Mouse (Mus musculus): ENCODE results near the gene Olfr154. TPM values are rescaled to one million over a fixed set of nuclear protein-coding genes. Genes with fewer than 3 reads are reported as not detected.
"Not testable (repeated sequence)": the region's sequence is repeated elsewhere in the genome, so short reads cannot be mapped to it uniquely, and the experiment has no call there.

The Olfr154 gene
- total RNA-seq (2021), result not detected

DNA sequence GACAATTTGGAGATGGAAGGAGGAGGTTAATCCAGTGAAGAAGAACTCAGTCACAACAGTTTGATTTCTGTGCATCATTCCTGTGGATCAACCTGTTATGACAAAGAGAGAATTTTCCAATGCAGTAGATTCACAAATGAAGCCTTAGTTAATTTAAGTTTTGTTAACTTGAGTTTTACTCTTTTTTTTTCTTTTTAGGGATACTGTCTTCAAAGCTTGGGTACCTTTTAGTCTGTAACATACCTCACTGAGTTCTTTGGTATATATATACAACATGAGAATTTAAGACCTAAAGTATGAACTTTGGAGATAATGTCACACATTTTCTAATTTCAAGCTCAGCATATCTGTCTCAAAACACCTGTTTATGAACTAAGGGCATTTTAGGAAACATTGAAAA, at the start of gene Olfr154:
Olfr154 (minus strand) TSS at position 101 of the 400 bp plus-strand sequence.
- DNase-seq; intact Hi-C loops (cut with DNase I): not testable (repeated sequence)

DNA sequence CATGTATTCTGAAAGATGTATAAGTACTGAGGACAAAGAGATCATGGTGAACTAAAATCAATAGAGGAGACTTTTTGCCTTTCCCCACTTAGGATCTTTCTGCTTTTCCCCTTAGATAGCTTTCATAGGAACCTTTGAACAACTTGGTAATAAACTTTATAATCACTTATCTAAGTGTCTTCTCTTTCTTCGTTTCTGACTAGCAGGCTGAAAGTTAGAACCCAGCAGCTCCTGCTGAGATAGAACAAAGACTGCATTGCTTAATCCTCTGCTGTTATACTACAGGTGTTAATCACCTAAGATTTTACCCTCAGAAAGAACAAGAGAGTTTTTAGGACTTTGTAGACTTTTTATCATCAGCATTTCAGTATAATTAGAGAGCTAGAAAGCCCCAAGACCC, 46.9 kb upstream of the Olfr154 start:
- DNase-seq, result no peak

DNA sequence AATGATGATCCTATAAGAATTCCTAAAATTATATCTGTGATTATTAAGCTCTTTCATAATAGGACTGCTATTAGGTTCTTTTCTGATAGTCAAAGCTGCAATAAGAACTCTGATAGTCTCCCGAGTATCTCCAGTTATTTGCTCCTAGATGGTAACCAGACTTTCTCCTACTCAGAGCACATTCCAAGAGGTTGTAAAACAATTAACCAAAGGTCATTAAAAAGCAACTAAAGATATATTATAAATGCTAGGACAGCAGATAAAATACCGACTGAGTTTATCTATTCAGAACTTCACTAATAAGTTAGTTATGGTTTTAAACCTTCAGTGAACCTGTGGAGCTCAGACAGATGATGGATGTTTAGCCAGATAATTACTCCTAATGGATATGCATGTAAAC, 46.4 kb upstream of the Olfr154 start:
- intact Hi-C loops (cut with DNase I); DNase-seq: not testable (repeated sequence)

More for the DNA sequence above, 46.9 kb upstream of the Olfr154 start:
- intact Hi-C loops (cut with DNase I), result no loop called here

DNA sequence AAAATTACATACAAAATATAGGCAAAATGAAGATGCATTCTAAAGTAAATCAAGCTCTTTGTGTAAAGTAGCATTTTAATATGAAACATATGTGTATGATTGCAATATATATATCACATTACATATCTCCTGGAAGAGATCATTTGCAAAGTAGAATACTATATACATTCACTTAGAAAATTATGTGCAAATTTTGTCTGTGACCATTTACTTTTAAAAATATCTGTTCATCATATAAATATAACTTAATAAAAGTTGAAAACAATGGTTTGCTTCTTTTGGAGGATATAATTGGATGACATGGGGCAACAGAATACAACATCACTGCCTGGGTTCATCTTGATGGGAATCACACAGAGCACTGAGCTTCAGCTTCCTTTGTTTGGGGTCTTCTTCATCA, 24.9 kb upstream of the Olfr154 start, which contains the start of gene Olfr1008:
Olfr1008 (plus strand) TSS at position 301 of the 400 bp plus-strand sequence.
- intact Hi-C loops (cut with DNase I), result no loop called here

DNA sequence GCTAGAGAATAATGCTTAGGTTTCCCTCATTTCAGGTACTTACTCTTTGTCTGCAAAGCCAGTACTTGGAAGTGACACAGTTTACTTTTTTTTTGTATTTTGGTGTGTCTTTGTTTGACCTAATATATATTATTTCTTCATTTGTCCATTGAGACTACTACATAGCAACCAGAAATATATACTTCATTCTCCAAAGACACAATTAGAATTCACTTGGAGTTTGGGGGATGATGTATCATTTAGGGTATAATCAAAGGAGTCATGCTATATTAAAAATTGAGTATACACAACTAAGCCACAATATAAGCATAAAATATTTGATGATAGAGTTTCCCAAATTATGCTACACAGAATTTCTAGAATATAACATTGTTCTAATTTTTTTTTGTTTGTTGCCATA, 14.4 kb upstream of the Olfr154 start, which contains the start of gene Olfr1006:
Olfr1006 (minus strand) TSS at position 101 of the 400 bp plus-strand sequence.
- intact Hi-C loops (cut with DNase I), result no loop called here
- DNase-seq, result no peak

More for the DNA sequence above, 24.9 kb upstream of the Olfr154 start, which contains the start of gene Olfr1008:
- DNase-seq, result no peak

DNA sequence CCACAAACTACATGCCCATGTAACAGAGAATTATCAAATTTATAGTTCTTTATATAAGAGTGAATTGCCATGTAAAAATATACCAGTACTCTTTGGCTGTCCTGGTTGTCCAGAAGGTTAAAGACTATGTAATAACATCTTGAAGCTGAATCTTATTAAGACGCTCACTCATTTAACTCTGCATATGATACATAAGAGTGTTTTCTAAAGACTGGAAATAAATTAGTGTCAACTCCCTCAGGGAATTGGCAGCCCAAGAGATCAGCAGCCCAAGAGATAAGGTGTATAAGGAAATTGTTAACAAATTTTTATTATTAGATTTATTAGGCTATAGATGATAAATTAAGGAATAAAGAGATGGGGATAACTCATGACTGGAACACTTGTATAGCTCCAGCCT, 13.7 kb downstream of the Olfr154 start, which contains the start of gene Olfr1002:
Olfr1002 (minus strand) TSS at position 101 of the 400 bp plus-strand sequence.
- no peak for DNase-seq
- intact Hi-C loops (cut with DNase I), result no loop called here

Other genes starting within 250 kb of the Olfr154 start
- gene Olfr993, start 249.6 kb downstream of the Olfr154 start, total RNA-seq (2021), result not detected
- gene Olfr994, start 228.0 kb downstream of the Olfr154 start, total RNA-seq (2021), result not detected
- not detected for gene Olfr995, start 220.8 kb downstream of the Olfr154 start, total RNA-seq (2021)
- under 1 TPM; 0.24 to 0.38 TPM for gene 4833423E24Rik, start 145.4 kb downstream of the Olfr154 start, total RNA-seq (2021)
- not detected for gene Olfr996, start 85.2 kb downstream of the Olfr154 start, total RNA-seq (2021)
- gene Olfr998, start 75.5 kb downstream of the Olfr154 start, total RNA-seq (2021), result not detected
- gene Olfr1000, start 52.6 kb downstream of the Olfr154 start, total RNA-seq (2021), result not detected
- not detected for gene Olfr1002, start 13.8 kb downstream of the Olfr154 start, total RNA-seq (2021)
- not detected for gene Olfr1006, start 14.3 kb upstream of the Olfr154 start, total RNA-seq (2021)
- gene Olfr1008, start 25.0 kb upstream of the Olfr154 start, total RNA-seq (2021), result not detected
- not detected for gene Olfr1009, start 51.0 kb upstream of the Olfr154 start, total RNA-seq (2021)
- not detected for gene Olfr1012, start 98.3 kb upstream of the Olfr154 start, total RNA-seq (2021)
- gene Olfr1013, start 102.6 kb upstream of the Olfr154 start, total RNA-seq (2021), result not detected
- not detected for gene Olfr1014, start 108.3 kb upstream of the Olfr154 start, total RNA-seq (2021)
- not detected for gene Olfr1015, start 117.6 kb upstream of the Olfr154 start, total RNA-seq (2021)
- not detected for gene Olfr1016, start 138.1 kb upstream of the Olfr154 start, total RNA-seq (2021)
- not detected for gene Olfr1018, start 154.0 kb upstream of the Olfr154 start, total RNA-seq (2021)
- gene Olfr1019, start 181.0 kb upstream of the Olfr154 start, total RNA-seq (2021), result not detected
- not detected for gene Olfr1020, start 182.6 kb upstream of the Olfr154 start, total RNA-seq (2021)
- not detected for gene Olfr1022, start 204.1 kb upstream of the Olfr154 start, total RNA-seq (2021)
- not detected for gene Olfr1023, start 221.2 kb upstream of the Olfr154 start, total RNA-seq (2021)
- gene Olfr1024, start 240.6 kb upstream of the Olfr154 start, total RNA-seq (2021), result not detected

Measured in left cerebral cortex, postnatal 4 days (tissue).